Mouse (Mus musculus) G1E (cell line): ENCODE data around the gene Atf6b.

ENCODE experiments used
- CTCF ChIP-seq: IDR thresholded peaks from 2 replicates; pipeline ENCODE4 v1.5.1; 2012; ENCODE audit warnings: low read depth, low read length, inconsistent platforms, mixed read lengths
- GATA1 ChIP-seq: IDR thresholded peaks from 2 replicates; pipeline ENCODE4 v1.6.1; 2012; ENCODE audit warnings: borderline replicate concordance, low read length, inconsistent platforms, mixed read lengths
- POLR2AphosphoS5 ChIP-seq: IDR thresholded peaks from 2 replicates; pipeline ENCODE4 v1.6.1; 2012; ENCODE audit warnings: low read depth, low read length, inconsistent platforms; ENCODE audit not compliant: insufficient replicate concordance

GRCm38 (mm10) chr17:34683686-34684220 is 36.8 kb downstream of the Atf6b start:
- TF ChIP-seq CTCF (no peak), GATA1 (no peak), POLR2AphosphoS5 (no peak)
